Mouse (Mus musculus): ENCODE data around the gene Map3k5. TPM values are rescaled to one million over a fixed set of nuclear protein-coding genes. Genes with fewer than 3 reads are reported as not detected.

Gene Map3k5
- polyA plus RNA-seq, 1 experiment from 2014 or later = 1.4 TPM

DNA sequence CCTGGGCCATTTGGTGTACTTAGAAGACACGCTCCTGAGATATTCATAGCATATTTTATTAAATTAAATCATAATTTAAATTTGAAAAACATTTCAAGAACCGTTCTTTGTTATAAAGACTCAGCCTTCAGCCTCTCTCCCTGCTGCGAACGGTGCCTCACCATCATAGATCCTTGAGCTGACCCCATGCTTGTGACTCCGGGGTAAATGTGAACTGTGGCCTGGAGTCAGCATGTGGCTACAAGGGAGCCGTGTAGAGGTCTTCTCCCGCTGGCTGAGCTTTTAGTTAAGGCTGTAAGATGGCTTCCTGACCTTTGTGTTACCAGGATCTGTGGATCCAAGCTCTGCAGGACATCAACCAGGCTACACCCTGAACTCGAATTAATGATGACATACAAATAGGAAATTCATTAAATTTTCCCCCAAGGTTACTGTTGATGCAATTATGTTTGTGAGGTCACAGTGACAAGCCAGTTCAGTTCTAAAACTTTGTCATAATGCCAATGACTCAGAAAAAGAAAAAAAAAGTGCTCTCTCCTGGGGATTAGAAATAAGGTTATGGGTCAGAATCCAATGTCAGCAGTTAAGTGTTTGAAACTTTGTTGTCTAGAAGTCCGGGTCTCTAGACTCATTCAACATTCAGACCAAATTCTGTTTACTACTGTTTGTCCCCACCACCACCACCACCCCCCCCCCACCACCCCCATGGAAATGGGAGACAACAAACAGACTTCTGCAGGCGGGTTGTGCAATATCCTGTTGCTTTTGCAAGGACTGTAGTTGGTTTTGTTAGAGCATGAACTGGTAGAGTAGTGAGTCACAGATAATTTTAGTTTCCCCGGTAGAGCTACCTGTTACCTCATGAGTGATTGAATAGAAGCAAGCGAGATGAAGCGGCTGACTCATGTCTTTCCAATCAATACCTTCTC, 142.5 kb downstream of the Map3k5 start:
- Histone ChIP-seq H3K27ac (ENCODE audit: low read depth) (peak overlapping the region; percentile 82), H3K36me3 (replicated peaks; ENCODE audit: insufficient read depth, low read length) (peaks cover 11% of the 10 kb centered on the region; the same call in 1 of the 2 replicates), H3K4me2 (ENCODE audit: low read depth, low read length) (no peak overlapping the region), H3K27me3 (ENCODE audit: insufficient read depth, low read length) (no peaks in the 10 kb centered on the region), H3K9me3 (ENCODE audit: low read length) (no peaks in the 10 kb centered on the region), H3K4me3 (ENCODE audit: low read depth, low read length) (no peak overlapping the region), H3K9ac (replicated peaks) (no peak overlapping the region), H3K4me1 (ENCODE audit: insufficient read depth) (peaks cover 9% of the 10 kb centered on the region)
- WGBS (ENCODE audit: insufficient replicate concordance) = 43% methylated on average over 13 of the region's 13 CpGs
- DNase-seq (peak; percentile 48), ATAC-seq (peak; percentile 91)
- TF ChIP-seq EP300 (IDR thresholded peaks at IDR 0.05; ENCODE audit: low read depth) = peak; percentile 55; the same call in 1 of the 2 replicates
- no peak for TF ChIP-seq CTCF (IDR thresholded peaks at IDR 0.05; ENCODE audit: low read depth)

GRCm38 (mm10) chr10:20078350-20078749, 144.1 kb downstream of the Map3k5 start:
- Histone ChIP-seq H3K27me3 (ENCODE audit: insufficient read depth, low read length) (no peaks in the 10 kb centered on the region), H3K9ac (replicated peaks) (no peak overlapping the region), H3K36me3 (replicated peaks; ENCODE audit: insufficient read depth, low read length) (peaks cover 20% of the 10 kb centered on the region), H3K4me1 (ENCODE audit: insufficient read depth) (peaks cover 9% of the 10 kb centered on the region), H3K27ac (ENCODE audit: low read depth) (peak overlapping the region; percentile 82), H3K4me3 (ENCODE audit: low read depth, low read length) (no peak overlapping the region), H3K4me2 (ENCODE audit: low read depth, low read length) (no peak overlapping the region), H3K9me3 (ENCODE audit: low read length) (no peaks in the 10 kb centered on the region)
- TF ChIP-seq CTCF (IDR thresholded peaks at IDR 0.05; ENCODE audit: low read depth) (no peak), EP300 (IDR thresholded peaks at IDR 0.05; ENCODE audit: low read depth) (no peak)
- DNase-seq = no peak
- ATAC-seq = no peak
- WGBS (ENCODE audit: insufficient replicate concordance) = 83% methylated on average over 2 of the region's 2 CpGs

DNA sequence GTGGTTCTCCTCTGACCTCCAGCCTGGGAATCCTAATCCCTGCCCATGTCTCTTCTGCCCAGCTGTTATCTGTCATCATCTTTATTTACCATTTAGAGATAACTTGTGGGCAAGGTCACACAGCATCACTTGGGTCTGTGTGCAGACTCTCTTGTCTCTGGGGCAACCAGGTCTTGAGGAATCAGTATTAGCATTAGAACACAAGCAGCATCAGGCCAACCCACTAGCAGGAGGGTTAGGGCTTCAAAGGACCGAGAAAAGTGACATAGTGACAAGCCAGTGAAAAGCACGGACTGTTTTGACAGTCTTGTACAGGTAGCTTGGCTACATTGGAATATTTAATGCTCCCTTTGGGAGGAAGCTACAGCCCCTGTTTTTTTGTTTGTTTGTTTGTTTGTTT, 153.6 kb downstream of the Map3k5 start:
- 75% methylated on average over 2 of the region's 2 CpGs for WGBS (ENCODE audit: insufficient replicate concordance)
- no peak overlapping the region for H3K27ac ChIP-seq (ENCODE audit: low read depth)
- H3K4me3 ChIP-seq (ENCODE audit: low read depth, low read length) = no peak overlapping the region
- ATAC-seq = no peak
- DNase-seq = no peak
- TF ChIP-seq CTCF (IDR thresholded peaks at IDR 0.05; ENCODE audit: low read depth) = no peak
- no peak for TF ChIP-seq EP300 (IDR thresholded peaks at IDR 0.05; ENCODE audit: low read depth)
- no peaks in the 10 kb centered on the region for H3K27me3 ChIP-seq (ENCODE audit: insufficient read depth, low read length)
- peaks cover 8% of the 10 kb centered on the region; the same call in 1 of the 2 replicates for H3K36me3 ChIP-seq (replicated peaks; ENCODE audit: insufficient read depth, low read length)
- H3K4me2 ChIP-seq (ENCODE audit: low read depth, low read length) = no peak overlapping the region
- no peaks in the 10 kb centered on the region for H3K9me3 ChIP-seq (ENCODE audit: low read length)
- no peaks in the 10 kb centered on the region for H3K4me1 ChIP-seq (ENCODE audit: insufficient read depth)
- H3K9ac ChIP-seq (replicated peaks) = no peak overlapping the region

GRCm38 (mm10) chr10:20089026-20089425, 154.8 kb downstream of the Map3k5 start:
- Histone ChIP-seq H3K4me2 (ENCODE audit: low read depth, low read length) (no peak overlapping the region), H3K9me3 (ENCODE audit: low read length) (no peaks in the 10 kb centered on the region), H3K27me3 (ENCODE audit: insufficient read depth, low read length) (no peaks in the 10 kb centered on the region), H3K9ac (replicated peaks) (no peak overlapping the region), H3K4me3 (ENCODE audit: low read depth, low read length) (no peak overlapping the region), H3K27ac (ENCODE audit: low read depth) (no peak overlapping the region), H3K4me1 (ENCODE audit: insufficient read depth) (no peaks in the 10 kb centered on the region), H3K36me3 (replicated peaks; ENCODE audit: insufficient read depth, low read length) (peaks cover 6% of the 10 kb centered on the region; the same call in 1 of the 2 replicates)
- ATAC-seq = no peak
- WGBS (ENCODE audit: insufficient replicate concordance) = 71% methylated on average over 3 of the region's 3 CpGs
- TF ChIP-seq CTCF (IDR thresholded peaks at IDR 0.05; ENCODE audit: low read depth) (no peak), EP300 (IDR thresholded peaks at IDR 0.05; ENCODE audit: low read depth) (no peak)
- no peak for DNase-seq

DNA sequence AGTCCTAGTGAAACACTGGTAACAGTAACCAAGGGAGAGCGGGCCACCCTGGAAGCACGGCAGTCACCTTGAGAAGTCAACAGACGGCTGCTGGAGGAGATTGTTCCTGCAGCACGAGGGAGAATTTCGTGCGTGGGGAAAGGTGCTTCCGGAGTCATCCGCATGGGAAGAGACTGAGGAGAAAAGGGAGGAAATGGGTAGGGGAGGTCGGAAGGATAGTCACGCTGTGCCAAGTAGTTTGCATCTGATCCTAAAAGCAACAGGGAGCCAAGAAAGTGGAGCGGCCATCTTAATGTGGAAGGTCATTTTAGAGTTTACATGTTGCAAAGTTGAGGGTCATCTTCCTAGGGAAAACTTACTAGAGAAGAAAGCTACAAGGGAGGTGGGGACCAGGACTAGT, 155.9 kb downstream of the Map3k5 start:
- no peak for TF ChIP-seq EP300 (IDR thresholded peaks at IDR 0.05; ENCODE audit: low read depth)
- Histone ChIP-seq H3K9me3 (ENCODE audit: low read length) (no peaks in the 10 kb centered on the region), H3K4me1 (ENCODE audit: insufficient read depth) (no peaks in the 10 kb centered on the region), H3K4me3 (ENCODE audit: low read depth, low read length) (no peak overlapping the region), H3K27ac (ENCODE audit: low read depth) (no peak overlapping the region), H3K27me3 (ENCODE audit: insufficient read depth, low read length) (no peaks in the 10 kb centered on the region), H3K9ac (replicated peaks) (no peak overlapping the region), H3K4me2 (ENCODE audit: low read depth, low read length) (no peak overlapping the region), H3K36me3 (replicated peaks; ENCODE audit: insufficient read depth, low read length) (0 out of 2 replicates have a peak, but pooled peaks cover 3% of the 10 kb centered on the region)
- ATAC-seq (no peak), DNase-seq (no peak)
- 90% methylated on average over 11 of the region's 11 CpGs for WGBS (ENCODE audit: insufficient replicate concordance)

GRCm38 (mm10) chr10:20091416-20091815, 157.1 kb downstream of the Map3k5 start:
- ATAC-seq = no peak
- Histone ChIP-seq H3K36me3 (replicated peaks; ENCODE audit: insufficient read depth, low read length) (0 out of 2 replicates have a peak, but pooled peaks cover 3% of the 10 kb centered on the region), H3K27ac (ENCODE audit: low read depth) (no peak overlapping the region), H3K4me1 (ENCODE audit: insufficient read depth) (no peaks in the 10 kb centered on the region), H3K4me2 (ENCODE audit: low read depth, low read length) (no peak overlapping the region), H3K9ac (replicated peaks) (no peak overlapping the region), H3K9me3 (ENCODE audit: low read length) (no peaks in the 10 kb centered on the region), H3K4me3 (ENCODE audit: low read depth, low read length) (no peak overlapping the region), H3K27me3 (ENCODE audit: insufficient read depth, low read length) (no peaks in the 10 kb centered on the region)
- DNase-seq = no peak
- TF ChIP-seq CTCF (IDR thresholded peaks at IDR 0.05; ENCODE audit: low read depth) = no peak
- TF ChIP-seq EP300 (IDR thresholded peaks at IDR 0.05; ENCODE audit: low read depth) = no peak
- WGBS (ENCODE audit: insufficient replicate concordance) = 83% methylated on average over 2 of the region's 2 CpGs
